Mouse (Mus musculus): ENCODE results near the gene Cacnb4. TPM values are rescaled to one million over a fixed set of nuclear protein-coding genes. Genes with fewer than 3 reads are reported as not detected.

Cacnb4 gene
- polyA plus RNA-seq, 1 experiment: 0.07 TPM

DNA sequence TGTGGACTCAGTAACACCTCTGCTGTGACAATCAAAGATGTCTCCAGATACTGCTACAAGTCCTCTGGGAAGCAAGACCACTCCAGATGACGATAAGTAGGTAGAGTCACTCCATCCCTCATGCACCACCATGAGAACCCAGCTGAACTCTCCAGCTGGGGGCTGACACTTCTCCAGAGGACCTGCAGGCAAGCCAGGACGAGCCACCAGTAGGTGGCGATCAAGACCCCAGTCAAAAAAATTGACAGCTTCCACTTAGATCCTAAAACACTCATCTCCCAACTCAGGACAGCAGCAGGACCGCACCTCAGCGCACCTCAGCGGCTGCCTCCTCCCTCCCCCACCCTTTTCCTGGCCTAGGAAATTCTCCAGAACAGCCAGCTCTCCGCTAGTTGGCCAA lies 43.8 kb downstream of the Cacnb4 start:
- no peak overlapping the region for H3K4me3 ChIP-seq (ENCODE audit: insufficient read depth, low read length)
- H3K4me1 ChIP-seq (ENCODE audit: control insufficient read depth, insufficient read depth, low read length): no peaks in the 10 kb centered on the region
- no peak overlapping the region for H3K27ac ChIP-seq (ENCODE audit: insufficient read depth, low read depth, low read length)
- TF ChIP-seq CTCF (IDR thresholded peaks at IDR 0.05; ENCODE audit: low read depth, low read length): peak; percentile 38
- no peak for TF ChIP-seq POLR2A (IDR thresholded peaks at IDR 0.05; ENCODE audit: borderline replicate concordance, low read depth, low read length)

- Histone ChIP-seq H3K27ac (ENCODE audit: insufficient read depth, low read depth, low read length) (no peak overlapping the region), H3K4me1 (ENCODE audit: control insufficient read depth, insufficient read depth, low read length) (no peaks in the 10 kb centered on the region), H3K4me3 (ENCODE audit: insufficient read depth, low read length) (no peak overlapping the region)
- TF ChIP-seq CTCF (IDR thresholded peaks at IDR 0.05; ENCODE audit: low read depth, low read length): no peak
- no peak for TF ChIP-seq POLR2A (IDR thresholded peaks at IDR 0.05; ENCODE audit: borderline replicate concordance, low read depth, low read length)
Observed at GRCm38 (mm10) chr2:52628186-52628585, 48.4 kb downstream of the Cacnb4 start.

- Histone ChIP-seq H3K4me3 (ENCODE audit: insufficient read depth, low read length) (no peak overlapping the region), H3K4me1 (ENCODE audit: control insufficient read depth, insufficient read depth, low read length) (no peaks in the 10 kb centered on the region), H3K27ac (ENCODE audit: insufficient read depth, low read depth, low read length) (no peak overlapping the region)
- TF ChIP-seq POLR2A (IDR thresholded peaks at IDR 0.05; ENCODE audit: borderline replicate concordance, low read depth, low read length) (no peak), CTCF (IDR thresholded peaks at IDR 0.05; ENCODE audit: low read depth, low read length) (no peak)
Observed at GRCm38 (mm10) chr2:52626266-52626665, 50.4 kb downstream of the Cacnb4 start.

DNA sequence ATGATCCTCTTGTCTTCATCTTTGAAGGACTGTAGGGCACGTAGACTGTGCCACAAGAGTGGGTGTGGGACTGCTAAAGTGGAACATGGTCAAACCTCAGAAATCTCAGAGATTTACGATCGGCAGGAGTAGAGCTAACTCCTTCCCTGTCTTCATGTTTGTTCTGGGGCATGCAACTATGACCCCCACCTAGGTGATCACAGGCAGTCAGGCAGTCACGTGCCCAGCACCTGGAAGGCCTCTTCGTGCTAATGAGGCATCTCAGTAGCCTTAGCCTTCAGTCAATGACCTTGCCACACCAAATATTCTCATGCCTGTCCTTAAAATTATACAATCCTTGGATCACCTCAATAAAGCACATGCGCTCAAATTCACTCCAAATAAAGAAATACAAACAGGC lies 50.9 kb downstream of the Cacnb4 start:
- Histone ChIP-seq H3K4me3 (ENCODE audit: insufficient read depth, low read length) (no peak overlapping the region), H3K27ac (ENCODE audit: insufficient read depth, low read depth, low read length) (no peak overlapping the region), H3K4me1 (ENCODE audit: control insufficient read depth, insufficient read depth, low read length) (no peaks in the 10 kb centered on the region)
- TF ChIP-seq POLR2A (IDR thresholded peaks at IDR 0.05; ENCODE audit: borderline replicate concordance, low read depth, low read length) (no peak), CTCF (IDR thresholded peaks at IDR 0.05; ENCODE audit: low read depth, low read length) (no peak)

DNA sequence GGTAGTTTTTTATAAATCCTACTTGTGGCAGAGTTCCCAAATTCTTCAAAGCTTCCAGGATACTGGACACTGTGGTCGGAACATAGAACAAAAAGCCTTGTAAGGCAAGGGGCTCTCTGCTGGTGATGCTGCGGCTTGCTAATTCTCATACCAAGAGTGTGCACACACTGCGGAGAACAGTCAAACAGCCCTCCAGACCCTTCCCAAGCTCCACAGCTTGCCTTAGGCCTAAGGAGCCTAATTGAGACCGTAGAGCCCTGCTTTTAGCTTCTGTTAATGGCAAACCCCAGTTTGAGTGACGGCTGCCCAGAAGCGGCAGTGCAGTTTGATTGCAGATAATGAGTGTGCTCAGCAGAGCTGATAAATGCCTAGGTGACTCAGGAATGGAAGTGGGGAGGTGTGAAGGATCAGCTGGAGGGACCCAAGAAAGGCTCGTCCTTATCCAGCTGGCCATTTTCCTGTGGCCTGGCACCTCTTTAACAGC lies 52.7 kb downstream of the Cacnb4 start:
- no peak for TF ChIP-seq CTCF (IDR thresholded peaks at IDR 0.05; ENCODE audit: low read depth, low read length)
- TF ChIP-seq POLR2A (IDR thresholded peaks at IDR 0.05; ENCODE audit: borderline replicate concordance, low read depth, low read length): no peak
- H3K27ac ChIP-seq (ENCODE audit: insufficient read depth, low read depth, low read length): no peak overlapping the region
- H3K4me3 ChIP-seq (ENCODE audit: insufficient read depth, low read length): no peak overlapping the region
- no peaks in the 10 kb centered on the region for H3K4me1 ChIP-seq (ENCODE audit: control insufficient read depth, insufficient read depth, low read length)

- Histone ChIP-seq H3K4me3 (ENCODE audit: insufficient read depth, low read length) (no peak overlapping the region), H3K27ac (ENCODE audit: insufficient read depth, low read depth, low read length) (no peak overlapping the region), H3K4me1 (ENCODE audit: control insufficient read depth, insufficient read depth, low read length) (no peaks in the 10 kb centered on the region)
- TF ChIP-seq POLR2A (IDR thresholded peaks at IDR 0.05; ENCODE audit: borderline replicate concordance, low read depth, low read length) (no peak), CTCF (IDR thresholded peaks at IDR 0.05; ENCODE audit: low read depth, low read length) (no peak)
Observed at GRCm38 (mm10) chr2:52623461-52623860, 53.2 kb downstream of the Cacnb4 start.

DNA sequence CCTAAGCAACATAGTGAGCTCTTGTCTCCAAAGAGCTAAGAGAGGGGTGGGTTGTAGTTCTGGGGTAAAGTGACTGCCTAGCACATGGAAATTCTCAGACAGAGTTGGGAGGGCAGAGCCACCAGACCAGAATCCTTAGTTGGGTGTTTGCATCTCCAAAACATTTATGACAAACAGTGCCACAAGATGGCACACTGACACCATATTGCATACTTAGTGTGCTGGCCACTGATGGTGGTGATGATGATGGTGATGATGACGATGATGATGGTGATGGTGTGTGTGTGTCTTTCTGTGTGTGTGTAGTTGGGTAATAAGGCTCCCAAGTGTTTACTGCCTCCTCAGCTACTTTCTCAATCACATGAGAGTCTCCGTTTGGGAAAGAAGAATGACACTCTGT lies 54.0 kb downstream of the Cacnb4 start:
- Histone ChIP-seq H3K4me3 (ENCODE audit: insufficient read depth, low read length) (no peak overlapping the region), H3K27ac (ENCODE audit: insufficient read depth, low read depth, low read length) (no peak overlapping the region), H3K4me1 (ENCODE audit: control insufficient read depth, insufficient read depth, low read length) (no peaks in the 10 kb centered on the region)
- TF ChIP-seq POLR2A (IDR thresholded peaks at IDR 0.05; ENCODE audit: borderline replicate concordance, low read depth, low read length): no peak
- TF ChIP-seq CTCF (IDR thresholded peaks at IDR 0.05; ENCODE audit: low read depth, low read length): no peak

DNA sequence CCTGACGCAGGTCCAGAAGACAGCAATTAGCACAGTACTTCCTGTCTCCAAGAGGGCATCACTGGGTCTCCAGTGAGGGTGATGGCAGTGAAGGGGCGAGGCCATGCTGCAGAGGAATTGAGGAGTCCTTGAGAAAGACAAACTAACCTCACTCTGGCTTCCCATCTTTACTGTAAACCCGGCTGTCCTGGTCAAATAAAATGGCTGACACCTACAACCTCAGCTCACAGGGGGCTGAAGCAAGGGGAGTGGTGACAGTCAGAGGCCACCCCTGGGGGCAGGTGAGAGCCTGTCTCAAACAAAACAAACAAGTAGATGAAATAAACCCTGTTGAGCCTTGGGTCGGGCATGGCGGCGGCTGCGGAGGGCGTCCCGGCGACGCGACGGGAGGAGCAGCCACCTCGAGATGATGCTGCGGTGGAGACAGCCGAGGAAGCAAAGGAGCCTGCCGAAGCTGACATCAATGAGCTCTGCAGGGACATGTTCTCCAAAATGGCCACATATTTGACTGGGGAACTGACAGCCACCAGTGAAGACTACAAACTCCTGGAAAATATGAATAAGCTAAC lies 57.1 kb downstream of the Cacnb4 start:
- H3K4me3 ChIP-seq (ENCODE audit: insufficient read depth, low read length): no peak overlapping the region
- no peaks in the 10 kb centered on the region for H3K4me1 ChIP-seq (ENCODE audit: control insufficient read depth, insufficient read depth, low read length)
- TF ChIP-seq POLR2A (IDR thresholded peaks at IDR 0.05; ENCODE audit: borderline replicate concordance, low read depth, low read length) (no peak), CTCF (IDR thresholded peaks at IDR 0.05; ENCODE audit: low read depth, low read length) (no peak)
- no peak overlapping the region for H3K27ac ChIP-seq (ENCODE audit: insufficient read depth, low read depth, low read length)

GRCm38 (mm10) chr2:52618804-52619203 lies 57.8 kb downstream of the Cacnb4 start:
- H3K4me3 ChIP-seq (ENCODE audit: insufficient read depth, low read length): no peak overlapping the region
- TF ChIP-seq POLR2A (IDR thresholded peaks at IDR 0.05; ENCODE audit: borderline replicate concordance, low read depth, low read length): no peak
- TF ChIP-seq CTCF (IDR thresholded peaks at IDR 0.05; ENCODE audit: low read depth, low read length): no peak
- no peaks in the 10 kb centered on the region for H3K4me1 ChIP-seq (ENCODE audit: control insufficient read depth, insufficient read depth, low read length)
- no peak overlapping the region for H3K27ac ChIP-seq (ENCODE audit: insufficient read depth, low read depth, low read length)

DNA sequence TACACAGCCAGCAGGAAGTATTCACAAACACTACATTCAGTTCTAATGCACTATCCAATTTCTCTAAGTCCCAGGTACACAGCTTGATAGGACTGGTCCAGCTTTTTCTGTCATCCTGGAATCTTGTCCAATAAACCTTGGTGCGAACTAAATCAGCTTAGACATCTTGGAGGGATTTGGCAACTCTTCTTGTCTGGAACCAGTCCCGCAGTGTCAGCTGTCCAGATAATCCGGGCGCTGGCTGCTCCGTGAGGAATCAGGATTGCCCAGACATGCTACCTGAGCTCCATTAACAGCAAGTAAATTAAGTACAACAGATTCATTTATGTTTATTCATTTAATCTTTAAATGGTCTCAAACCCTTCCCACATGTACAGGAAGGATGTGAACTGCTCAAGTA lies 61.2 kb downstream of the Cacnb4 start:
- Histone ChIP-seq H3K27ac (ENCODE audit: insufficient read depth, low read depth, low read length) (no peak overlapping the region), H3K4me1 (ENCODE audit: control insufficient read depth, insufficient read depth, low read length) (no peaks in the 10 kb centered on the region), H3K4me3 (ENCODE audit: insufficient read depth, low read length) (no peak overlapping the region)
- TF ChIP-seq POLR2A (IDR thresholded peaks at IDR 0.05; ENCODE audit: borderline replicate concordance, low read depth, low read length): no peak
- TF ChIP-seq CTCF (IDR thresholded peaks at IDR 0.05; ENCODE audit: low read depth, low read length): no peak

All from bone marrow macrophage, adult 2 months (primary cell).